8 mouse cellular contexts compared by ENCODE assay signal in the genomic region with DNA sequence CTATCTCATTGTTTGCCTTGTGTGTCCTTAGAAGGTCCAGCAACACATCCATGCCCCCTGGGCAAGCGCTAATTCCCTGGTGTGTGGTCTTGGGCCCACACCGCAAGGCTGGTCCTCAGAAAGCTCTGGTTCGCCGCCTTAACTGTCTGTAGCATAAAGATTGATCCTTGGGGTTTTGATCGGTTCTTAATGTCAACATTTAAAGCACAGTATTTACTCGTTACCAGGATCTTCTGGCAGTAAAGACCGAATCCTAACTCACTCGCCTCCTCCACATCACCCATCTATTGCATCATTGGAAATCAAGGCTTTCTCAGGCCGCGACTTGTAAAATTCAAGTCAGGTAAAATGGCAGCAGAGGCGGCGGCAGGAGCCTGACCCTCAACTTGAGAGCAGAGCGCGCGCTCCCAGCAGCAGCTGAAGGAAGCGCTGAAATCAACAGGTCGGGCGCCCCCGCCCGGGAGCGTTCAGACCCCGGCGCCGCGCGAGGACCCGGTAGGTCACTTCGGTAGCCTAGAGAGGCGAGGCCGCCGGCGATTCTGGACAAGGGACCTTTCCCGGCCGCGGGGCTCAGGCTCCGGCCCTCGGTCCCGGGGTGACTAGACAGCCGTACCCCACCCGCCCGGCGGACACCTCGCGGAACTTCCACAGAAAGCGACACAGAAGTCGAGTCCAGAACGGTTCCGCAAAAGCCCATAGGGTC. TPM values are rescaled to one million over a fixed set of nuclear protein-coding genes. Genes with fewer than 3 reads are reported as not detected.
DNase-seq lines count a peak whose midpoint lies in the region; ATAC-seq lines count a peak whose summit lies in the region.

No protein-coding gene starts in this region.

- no peaks in the 10 kb centered on the region for H3K9me3 ChIP-seq in hindbrain, embryonic 13.5 days

- H3K4me1 ChIP-seq in hindbrain, embryonic 13.5 days (replicated peaks): peaks cover 15% of the 10 kb centered on the region; the same call in 1 of the 2 replicates

- no peak overlapping the region; the same call in 1 of the 2 replicates for H3K27ac ChIP-seq in hindbrain, embryonic 13.5 days

- no peaks in the 10 kb centered on the region for H3K36me3 ChIP-seq in hindbrain, embryonic 13.5 days

- 3% methylated on average over 48 of the region's 48 CpGs for WGBS in hindbrain, embryonic 13.5 days

- H3K4me3 ChIP-seq in hindbrain, embryonic 13.5 days: peak overlapping the region; percentile 71

- peak overlapping the region; percentile 99 for H3K4me2 ChIP-seq in hindbrain, embryonic 13.5 days

- peaks cover 14% of the 10 kb centered on the region; the same call in 1 of the 2 replicates for H3K27me3 ChIP-seq in hindbrain, embryonic 13.5 days

- H3K9ac ChIP-seq in hindbrain, embryonic 13.5 days: peak overlapping the region; percentile 75

- peak; percentile 75 for DNase-seq in MN1 (ENCODE audit: low spot score)
- DNase-seq in cerebellum, adult 9-11 months: peak; percentile 52
- DNase-seq in frontal cortex, postnatal 25 days (ENCODE audit: low spot score in 2 of 2): peak; percentile 47 to 52
- DNase-seq in layer of hippocampus, postnatal 36 days: peak; percentile 63
- peak; percentile 88 to 90 for DNase-seq in lung, postnatal 4 days
- peak; percentile 33 for DNase-seq in retina, postnatal 7 days (ENCODE audit: low read depth, low spot score)
- DNase-seq in thymus, postnatal 4 days: peak; percentile 82

- peak; percentile 60 for ATAC-seq in hindbrain, embryonic 13.5 days (ENCODE audit: low FRiP score)

RNA-seq across cellular contexts. Expression of a gene that starts 0.7 kb away (rescaled TPM):
- 5.3 and 5.5 TPM in 2 replicates for polyA plus RNA-seq in hindbrain, embryonic 13.5 days (2015; fragmentation: Nextera tagmentation; extraction: Ambion mirVana)
- 10 to 100 TPM; 34.9 to 36.5 TPM for total RNA-seq in layer of hippocampus, postnatal 36 days (2021)

Comparison
In these comparisons a context has a peak if more than half of its experiments do, and no peak if none do; other contexts are left out.
1. DNase-seq: peak in every context shown above with its lines; median percentile 89 in lung, postnatal 4 days; 82 in thymus, postnatal 4 days; 75 in MN1; 63 in layer of hippocampus, postnatal 36 days; 52 in cerebellum, adult 9-11 months; 50 in frontal cortex, postnatal 25 days; 33 in retina, postnatal 7 days.